Mouse (Mus musculus): ENCODE measurements around the gene Pkhd1.
"Not testable (repeated sequence)": the region's sequence is repeated elsewhere in the genome, so short reads cannot be mapped to it uniquely, and the experiment has no call there.

Pkhd1 gene

DNA sequence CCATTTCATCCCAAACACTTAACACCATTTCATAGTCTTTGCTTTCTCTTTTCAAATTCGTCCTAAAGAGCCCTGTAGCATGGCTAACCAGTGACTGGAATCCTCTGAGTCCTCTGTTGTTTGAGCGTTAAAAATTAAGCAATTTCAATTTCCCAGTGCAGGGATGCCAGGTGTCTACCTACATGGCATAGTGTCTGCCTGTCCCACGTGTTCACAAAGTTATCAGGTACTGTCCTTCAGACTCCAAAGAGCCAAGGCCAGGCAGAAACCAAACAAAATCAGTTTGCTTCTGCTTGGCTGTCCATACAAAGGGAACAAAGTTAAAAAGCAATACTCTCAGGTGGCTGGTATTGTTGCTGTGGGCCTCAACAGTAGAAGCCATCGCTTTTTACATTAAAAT is 136.0 kb downstream of the Pkhd1 start:
- no peak for DNase-seq

DNA sequence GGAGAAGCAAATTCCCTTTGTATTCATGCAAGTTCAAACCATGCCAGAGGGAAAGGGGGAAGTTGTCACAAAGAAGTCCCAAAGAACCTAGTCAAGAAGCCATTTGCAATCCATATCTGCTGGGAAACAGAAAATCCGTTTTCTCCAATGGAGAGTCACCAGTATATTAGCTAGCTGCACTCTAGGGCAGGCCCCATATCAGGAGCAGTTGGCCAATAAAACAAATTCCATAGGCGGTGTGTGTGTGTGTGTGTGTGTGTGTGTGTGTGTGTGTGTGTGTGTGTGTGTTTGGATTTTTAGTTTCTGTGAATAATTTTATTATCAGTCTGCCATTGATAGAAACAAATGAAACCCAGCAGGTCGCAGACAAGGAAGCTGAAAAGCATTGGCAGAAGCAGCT is 139.2 kb downstream of the Pkhd1 start:
- no peak for DNase-seq

DNA sequence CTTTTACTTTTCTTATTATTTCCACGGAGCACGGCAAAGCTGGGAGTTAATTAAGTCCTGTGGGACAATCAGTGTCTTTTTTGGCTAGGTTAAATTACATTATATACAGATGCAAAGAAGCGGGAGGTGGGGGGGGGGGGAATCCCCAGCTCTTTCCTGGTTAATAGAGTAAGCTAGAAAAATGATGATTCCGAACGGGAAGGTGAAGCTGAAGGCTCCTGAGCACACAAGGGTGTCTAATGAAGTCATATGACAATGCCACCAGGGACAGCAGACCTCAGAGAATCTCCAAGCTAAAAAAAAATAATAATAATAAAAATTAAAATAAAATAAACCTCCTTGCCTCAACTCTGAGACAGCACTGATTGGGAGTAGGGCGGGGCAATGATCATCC is 139.6 kb downstream of the Pkhd1 start:
- no peak for DNase-seq

DNA sequence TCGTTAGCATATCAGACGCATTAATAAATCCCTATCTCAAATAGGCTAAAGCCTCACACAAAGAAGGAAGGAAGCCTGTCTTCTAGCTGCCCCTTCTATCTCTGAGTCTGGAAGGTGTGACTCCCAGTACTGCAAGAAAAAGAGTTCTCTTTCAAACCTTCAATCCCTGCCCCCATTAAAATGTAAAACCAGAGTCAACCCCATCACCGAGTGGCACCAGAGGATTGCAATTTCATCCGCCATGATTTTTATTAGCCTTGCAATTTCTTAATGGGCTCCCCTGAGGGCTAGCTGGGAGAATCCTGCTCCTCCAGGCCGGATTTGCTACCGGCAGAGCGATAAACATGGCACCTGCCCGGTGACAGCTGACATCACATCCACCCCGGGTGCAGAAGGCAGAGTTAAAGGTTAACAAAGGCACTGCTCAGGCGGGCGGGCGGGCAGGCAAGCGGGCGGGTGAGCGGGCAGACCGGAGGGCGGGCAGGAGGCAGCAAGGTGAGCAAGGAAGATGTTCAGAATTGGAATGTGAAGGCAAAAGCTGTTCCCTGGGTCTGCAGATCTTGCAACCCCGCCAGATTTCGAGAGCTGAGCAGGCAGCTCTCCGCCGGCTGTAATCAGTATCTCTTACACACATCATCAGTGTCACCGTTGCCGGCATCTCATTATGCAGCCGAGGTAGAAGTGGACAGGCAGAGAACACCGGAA is 140.2 kb downstream of the Pkhd1 start:
- peak; percentile 53 for DNase-seq

DNA sequence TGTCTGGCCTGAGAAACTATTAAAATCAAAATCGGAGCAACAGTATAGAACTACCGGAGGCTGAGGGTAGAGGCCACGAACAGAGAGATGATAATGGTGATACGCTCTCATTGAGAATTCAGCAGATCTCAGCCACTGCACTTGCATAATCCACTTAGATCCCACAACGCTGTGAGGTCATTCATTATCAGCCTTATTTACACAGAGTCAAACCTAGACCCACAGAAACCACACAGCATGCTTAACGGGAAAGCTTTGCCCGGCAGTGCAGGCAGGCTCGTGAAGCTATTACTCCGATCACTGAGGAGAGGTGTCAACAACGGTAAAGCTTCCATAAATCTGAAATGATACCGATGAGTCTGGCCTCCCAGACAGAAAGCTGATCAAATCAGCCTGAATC is 147.1 kb downstream of the Pkhd1 start:
- DNase-seq = no peak

DNA sequence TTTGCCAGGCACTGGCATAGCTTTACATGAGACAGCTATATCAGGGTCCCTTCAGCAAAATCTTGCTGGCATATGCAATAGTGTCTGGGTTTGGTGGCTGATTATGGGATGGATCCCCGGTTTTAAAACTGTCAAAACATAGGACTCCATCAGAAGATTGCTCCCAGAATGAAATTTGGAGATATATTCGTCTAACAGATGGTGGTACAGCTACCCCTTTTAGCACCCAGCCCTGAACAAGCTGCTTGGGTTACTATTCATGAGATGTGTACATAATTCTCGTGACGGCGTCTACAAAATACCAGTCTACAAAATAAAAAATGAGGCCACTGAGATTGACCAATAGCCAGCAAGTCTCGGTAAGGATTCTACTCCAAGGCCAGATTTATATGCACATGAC is 147.5 kb downstream of the Pkhd1 start:
- no peak for DNase-seq

DNA sequence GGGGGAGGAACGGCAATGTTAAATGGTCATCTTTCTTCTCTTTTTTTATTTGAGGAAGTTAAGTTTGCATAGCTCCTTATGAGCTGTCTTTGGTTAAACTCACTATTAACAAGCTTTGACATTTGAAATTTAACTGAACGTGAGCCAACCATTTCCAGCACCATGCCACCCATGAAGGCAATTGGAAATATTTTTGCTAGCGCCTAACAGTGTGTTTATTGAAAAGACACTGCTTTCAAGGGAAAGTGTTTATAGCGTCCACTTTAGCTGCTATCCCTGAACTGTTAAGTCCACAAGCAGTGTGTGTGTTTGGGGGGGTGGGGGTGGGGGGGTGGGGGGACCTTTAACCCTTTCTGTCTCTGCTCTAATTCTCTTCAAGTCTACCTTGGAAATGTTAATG is 151.4 kb downstream of the Pkhd1 start:
- DNase-seq = peak; percentile 14

DNA sequence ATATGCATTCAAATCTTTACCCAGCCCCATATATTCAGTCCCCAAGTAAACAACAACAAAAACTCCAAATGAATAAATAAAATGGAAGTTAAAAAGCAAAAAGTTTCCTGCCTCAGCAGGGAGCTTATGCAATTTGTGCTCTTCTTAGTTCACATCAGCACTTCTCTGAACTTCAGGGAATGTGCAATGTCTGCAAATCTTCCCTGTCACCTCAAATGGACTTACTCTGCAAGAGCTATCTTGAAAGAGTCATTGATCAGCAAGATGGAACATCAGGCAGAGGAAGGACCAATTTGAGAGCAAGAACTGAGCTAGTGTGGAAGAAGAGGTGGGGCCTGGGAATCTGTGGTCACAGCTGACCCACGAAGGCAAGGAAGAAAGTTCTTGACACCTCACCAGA is 163.2 kb downstream of the Pkhd1 start:
- DNase-seq = no peak

DNA sequence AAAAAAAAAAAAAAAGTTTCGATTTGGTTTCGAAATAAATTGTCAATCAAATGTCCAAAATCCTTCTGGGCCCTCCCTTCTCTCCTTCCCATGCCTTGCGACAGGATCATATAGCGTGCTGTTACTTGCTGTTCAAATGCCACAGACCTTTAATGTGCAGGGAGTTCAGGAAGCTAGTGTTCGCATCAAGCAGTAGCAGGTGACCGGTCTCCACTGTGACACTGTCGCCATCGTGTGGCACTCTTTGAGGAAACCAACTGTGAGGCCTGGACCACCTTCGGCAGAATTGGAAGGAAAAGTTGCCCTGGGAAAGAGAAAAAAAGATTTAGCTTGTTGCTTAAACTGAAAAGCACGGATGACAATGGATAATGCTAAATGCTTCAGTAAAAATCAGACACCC is 167.8 kb downstream of the Pkhd1 start:
- peak; percentile 74 for DNase-seq

DNA sequence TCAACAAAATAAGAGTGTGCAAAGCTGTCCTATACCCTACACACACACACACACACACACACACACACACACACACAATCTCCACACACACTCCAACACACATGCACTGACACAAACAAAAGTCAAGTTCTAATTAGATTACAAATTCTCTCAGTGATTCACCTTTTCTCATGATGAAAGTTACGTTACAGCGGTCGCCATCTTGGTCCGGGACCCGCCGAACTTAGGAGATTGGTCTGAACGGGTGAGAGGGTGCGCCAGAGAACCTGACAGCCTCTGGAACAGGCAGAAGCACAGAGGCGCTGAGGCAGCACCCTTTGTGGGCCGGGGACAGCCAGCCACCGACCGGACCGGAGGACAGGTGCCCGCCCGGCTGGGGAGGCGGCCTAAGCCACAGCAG is 185.8 kb downstream of the Pkhd1 start:
- not testable (repeated sequence) for DNase-seq

DNA sequence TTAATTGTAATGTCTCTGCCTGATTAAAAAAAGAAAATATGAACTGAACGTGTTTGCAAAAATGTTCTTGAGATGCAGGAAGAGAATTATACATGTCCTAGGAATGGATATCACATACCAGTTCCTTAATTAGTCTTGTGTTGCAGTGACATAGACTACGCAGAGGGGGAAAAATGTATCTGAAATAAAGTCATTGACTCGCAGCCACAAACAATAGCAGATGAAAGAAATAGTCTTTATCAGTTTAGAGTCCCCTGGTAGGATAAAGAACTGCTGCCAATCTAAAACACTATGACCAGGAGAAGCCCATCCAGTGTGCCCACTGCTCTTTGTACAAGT is 188.8 kb downstream of the Pkhd1 start:
- DNase-seq = no peak

DNA sequence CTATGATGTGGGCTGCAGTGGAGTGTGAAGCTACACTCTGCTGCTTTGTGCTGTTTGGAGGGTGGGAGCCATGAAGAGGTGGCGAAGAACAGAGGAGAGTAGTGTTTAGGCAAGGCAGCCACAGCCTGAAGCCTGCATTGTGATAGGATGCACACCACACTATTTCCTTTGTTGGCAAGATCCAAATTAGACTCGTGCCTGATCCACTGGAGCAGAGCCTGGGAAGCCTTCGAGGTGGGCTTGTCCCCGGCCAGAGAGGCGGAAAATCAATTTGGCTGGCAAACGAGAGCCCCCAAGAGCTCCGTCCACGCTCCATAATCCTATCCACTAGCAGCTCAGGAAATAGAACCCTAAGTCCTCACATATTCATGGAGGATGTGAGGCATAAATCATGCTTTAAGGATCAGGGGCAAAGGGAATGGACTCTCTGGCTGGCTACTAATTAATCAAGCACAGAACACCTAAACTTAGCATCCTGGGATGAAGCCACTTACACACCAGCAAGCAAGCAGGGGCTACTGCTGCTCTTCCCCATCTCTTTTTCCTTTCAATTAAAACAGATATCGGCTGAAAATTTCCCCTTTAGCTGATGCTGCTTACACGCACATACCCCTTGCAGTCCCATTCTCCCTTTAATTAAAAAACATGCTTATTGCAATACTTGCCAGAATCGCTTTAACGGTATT is 189.4 kb downstream of the Pkhd1 start:
- DNase-seq = peak; percentile 42

DNA sequence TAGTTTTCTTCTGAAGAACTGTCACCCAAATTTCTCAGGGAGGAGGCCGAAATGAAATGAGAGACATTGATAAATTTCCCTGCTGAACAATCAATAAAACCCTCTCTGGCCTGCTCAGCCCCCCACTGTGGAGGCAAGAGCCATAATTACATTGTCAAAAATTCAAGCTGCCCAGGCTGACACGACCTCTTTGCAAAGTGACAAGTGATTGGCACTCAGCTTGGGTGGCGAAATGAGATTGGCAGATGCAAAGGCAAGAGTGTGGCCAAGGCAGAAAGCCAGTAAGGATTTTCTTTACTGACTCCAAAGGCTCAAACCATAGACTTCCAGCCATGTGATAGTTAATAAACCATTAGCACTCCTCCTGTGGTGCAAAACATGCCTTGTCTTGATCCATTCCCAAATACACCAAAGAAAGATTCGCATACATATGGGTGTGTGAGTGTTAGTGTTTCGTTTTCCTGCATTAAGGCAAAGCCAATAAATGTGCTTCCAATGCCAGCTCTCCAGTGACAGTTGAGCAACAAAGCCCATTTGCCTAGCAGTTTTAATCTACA is 208.4 kb downstream of the Pkhd1 start:
- peak; percentile 7 for DNase-seq

DNA sequence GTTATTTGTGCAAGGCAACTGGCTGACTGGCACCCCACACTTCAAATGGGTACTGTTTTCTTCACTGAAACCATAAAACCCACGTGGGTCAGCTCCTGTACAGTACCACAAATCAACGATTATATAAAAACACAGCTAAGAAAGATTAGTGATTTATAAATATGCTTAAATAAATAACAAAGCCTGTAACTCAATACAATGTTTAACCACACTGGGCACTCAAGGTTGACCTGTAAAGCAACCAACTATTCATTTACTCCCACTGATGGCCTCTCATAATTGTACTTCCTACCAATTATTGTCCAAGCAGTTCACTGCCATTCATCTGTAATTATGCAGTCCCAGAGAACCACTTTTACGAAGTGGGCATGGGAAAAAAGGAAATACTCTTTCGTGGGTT is 219.5 kb downstream of the Pkhd1 start:
- DNase-seq = no peak

DNA sequence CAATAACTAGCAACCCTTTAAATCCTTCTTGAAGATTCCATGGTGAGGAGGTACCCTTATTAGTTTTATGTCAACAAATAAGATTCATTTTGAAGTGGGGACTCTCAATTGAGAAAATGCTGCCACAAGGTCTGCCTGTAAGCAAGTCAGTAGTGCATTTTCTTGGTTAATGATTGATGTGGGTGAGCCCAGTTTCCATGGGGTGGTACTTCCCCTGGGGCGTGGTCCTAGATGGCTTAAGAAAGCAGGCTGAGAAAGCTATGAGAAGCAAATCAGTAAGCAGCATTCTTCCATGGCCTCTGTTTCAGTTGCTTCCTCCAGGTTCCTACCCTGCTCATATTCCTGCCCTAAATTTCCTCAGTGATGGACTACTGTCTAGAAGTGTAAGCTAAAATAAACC is 253.4 kb downstream of the Pkhd1 start:
- DNase-seq = no peak

DNA sequence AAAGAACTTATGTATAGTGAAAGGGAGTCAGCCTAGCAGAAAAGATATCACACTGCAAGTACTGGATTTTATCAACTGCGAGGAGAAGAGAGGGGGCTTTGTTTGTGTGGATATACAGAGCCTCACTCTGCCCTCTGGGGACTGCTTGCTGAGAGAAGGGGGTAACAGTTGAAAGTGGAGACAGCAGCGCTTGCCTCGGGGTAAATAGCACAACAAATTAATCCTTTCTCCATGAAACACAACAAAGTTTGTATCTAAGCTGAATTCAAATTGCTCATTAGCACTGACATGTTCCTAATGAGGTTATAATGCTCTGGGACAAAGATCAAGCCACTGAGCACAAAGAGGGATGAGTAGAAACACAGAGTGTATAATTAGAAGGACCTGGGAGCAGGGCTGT is 273.2 kb downstream of the Pkhd1 start:
- no peak for DNase-seq

DNA sequence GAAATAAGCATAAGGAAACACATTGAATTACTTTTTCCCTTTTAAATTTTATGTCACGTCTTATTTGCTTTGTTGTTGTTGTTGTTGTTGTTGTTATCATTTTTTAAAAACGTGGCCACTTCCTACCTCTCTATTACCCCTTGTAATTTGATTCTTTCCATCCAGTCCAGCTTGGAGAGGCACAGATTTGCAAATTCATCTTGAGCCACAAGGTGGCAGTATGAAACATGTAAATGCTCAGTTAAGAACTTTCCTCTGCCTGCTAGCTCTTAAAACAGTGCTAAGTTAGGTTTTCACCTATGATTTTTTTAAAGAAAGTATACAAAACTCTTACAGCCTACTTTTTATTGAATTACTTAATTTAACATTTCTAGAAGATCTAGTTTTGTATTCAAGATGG is 306.4 kb downstream of the Pkhd1 start:
- peak; percentile 81 for DNase-seq

DNA sequence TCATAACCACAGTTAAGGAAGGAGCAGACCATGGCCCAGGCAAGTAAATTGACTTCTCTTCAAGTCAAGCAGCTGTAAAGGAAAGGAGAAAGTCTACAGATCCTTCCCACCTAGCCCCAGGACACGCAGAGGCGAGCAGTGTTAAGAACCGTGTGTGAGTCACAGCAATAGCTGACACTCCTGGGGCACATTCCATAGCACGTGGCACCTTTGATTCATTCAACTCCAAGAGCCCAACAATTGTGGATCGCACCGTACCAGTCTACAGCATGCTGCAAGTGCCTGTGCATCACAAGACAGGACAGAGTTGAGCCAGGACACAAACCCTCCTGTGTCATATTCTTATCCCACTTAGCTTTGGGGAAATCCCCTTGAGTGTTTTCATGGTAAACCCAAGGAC is 306.9 kb downstream of the Pkhd1 start:
- DNase-seq = no peak

DNA sequence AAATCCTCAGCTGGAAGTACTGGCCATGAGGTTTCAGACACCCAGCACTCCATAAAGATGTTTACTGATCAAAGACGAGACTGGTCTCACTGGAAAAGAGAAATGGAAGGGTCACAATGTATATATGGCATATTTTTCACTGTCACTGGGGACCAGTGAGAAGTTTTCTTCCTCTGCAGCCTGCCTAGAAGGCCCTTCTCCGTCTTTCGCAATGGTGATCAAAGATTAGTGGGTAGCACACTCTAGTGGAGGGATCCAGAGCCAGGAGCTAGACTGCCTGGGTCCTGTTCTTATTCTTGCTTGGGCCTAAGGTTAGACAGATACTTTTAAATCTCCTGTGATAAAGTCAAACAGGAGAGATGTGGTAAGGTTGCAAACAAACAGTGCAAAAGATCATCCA is 311.7 kb downstream of the Pkhd1 start:
- DNase-seq = peak; percentile 50

DNA sequence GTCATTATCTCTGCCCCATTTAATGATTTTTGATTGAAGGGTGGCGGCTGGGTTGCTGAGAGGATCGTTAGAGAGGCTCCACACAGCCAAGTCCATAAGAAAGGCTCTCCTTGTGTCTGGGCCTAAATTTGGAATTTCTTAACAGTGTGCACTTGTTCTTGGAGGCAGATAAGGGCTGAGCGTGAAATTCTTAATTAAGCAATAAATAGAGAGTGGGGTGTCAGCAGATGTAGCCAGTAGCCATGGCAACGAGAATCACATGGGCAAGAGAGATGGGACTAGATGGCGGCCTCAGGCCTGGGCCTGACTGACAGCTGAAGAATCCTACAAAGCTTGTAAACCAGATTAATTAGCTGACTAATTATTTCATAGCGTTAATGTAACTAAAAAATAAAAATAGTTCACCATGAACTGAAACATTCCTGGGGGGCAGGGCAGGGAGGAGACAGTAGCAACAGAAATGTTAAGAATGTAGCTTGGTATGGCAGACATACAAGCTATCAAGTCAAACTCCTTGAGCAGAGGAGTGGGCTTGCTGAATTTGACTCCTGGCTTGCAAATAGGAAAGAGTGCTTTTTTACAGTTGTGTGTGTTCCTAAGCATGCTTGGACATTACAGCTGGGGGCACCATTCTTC is 314.8 kb downstream of the Pkhd1 start:
- peak; percentile 73 for DNase-seq

DNA sequence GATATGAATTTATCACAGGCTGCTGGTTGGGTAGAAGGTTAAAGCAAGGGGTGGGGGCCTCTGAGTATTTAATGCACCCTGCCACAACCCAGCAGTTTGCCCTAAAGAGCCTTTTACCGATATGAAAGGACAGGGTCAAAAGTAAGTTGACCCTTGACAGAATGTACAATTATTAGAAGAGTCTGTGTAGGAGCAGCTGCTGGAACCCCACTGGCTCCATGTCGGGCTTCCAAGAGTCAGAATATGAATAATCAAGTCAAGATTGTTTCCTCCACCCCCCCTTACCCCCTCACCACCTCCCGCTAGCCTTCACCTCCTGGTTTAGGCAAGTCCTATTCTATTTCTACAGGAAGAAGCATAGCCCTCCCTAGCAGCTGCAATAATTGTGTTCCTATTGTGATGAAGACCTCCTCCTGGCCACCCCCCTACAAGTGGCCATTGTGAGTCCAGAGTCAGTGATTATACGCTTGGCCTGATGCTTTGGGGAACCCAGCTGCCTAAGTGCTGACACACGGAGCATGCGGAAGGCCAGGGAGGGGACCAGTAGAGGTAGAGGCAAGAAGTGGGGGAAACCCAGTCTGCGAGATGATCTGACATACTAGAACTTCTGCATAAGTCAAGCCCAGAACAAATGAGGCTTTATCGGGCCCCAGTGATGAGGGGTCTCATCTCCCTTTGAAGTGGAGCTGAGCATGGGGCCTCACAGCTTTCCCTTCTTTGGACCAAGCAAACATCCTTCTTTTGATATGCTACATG is 315.5 kb downstream of the Pkhd1 start:
- DNase-seq = peak; percentile 72

DNA sequence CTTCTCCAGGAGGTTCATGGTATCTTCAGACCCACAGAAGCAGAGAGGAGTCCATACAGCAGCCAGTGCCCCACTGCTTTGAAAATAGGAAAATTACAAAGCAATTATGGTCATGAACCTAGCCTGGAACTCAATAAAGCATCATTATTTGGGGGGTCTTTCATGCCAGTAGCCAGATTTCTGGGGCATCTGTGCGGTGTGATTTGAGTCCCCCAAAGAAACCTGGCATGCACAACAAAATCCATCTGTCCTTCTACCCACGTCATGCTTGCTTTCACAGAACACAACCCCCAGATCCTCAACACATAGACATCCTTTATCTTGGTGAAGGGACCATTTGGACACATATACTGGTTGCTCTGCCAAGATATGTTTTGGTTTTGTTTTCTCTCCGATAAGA is 316.2 kb downstream of the Pkhd1 start:
- no peak for DNase-seq

DNA sequence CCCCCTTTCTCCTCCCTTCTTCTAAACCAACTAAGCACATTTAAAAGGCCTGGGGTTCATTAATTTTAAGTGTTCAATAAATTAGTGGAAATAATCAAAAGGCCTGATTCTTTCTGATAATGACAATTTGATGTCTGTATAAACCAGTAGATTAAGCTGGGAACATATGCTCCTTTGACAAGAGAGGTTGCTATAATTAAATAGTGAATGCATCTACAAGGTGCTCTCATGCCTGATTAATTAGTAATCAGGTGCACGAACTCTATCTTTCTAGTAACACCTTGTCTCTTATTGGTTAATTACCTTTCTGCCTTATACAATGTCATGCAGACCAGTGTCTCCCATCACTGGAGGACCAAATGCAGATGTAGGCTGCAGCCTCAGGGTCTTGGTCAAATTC is 329.2 kb downstream of the Pkhd1 start:
- DNase-seq = no peak

DNA sequence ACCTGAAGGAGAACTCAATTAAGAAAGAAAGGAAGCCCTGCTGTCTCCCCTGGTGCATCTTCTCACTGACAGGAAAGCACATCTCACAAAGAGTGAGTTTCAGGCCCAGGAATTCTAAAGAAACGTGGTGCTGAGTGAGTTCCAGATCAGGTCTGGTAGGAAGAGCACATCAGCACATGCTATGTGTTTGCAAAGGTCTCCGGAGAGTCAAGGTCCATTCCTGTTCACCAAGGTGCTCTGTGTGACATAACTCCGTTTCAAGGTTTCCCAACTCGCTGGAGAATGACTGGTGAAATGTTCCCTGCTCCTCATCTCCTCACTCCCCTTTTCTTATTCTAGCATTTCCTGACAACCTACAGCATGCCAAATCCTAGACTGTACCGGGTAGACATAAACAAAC is 357.5 kb downstream of the Pkhd1 start:
- DNase-seq = no peak

Measured in embryo, embryonic 11 days (tissue).